Mouse (Mus musculus): ENCODE measurements at regions not wholly inside any gene's neighbourhood (a gene's known extent, or its start where the extent isn't known, plus 50 kb on each side); places are given as distances from the start of the nearest gene placed in this dataset.

DNA sequence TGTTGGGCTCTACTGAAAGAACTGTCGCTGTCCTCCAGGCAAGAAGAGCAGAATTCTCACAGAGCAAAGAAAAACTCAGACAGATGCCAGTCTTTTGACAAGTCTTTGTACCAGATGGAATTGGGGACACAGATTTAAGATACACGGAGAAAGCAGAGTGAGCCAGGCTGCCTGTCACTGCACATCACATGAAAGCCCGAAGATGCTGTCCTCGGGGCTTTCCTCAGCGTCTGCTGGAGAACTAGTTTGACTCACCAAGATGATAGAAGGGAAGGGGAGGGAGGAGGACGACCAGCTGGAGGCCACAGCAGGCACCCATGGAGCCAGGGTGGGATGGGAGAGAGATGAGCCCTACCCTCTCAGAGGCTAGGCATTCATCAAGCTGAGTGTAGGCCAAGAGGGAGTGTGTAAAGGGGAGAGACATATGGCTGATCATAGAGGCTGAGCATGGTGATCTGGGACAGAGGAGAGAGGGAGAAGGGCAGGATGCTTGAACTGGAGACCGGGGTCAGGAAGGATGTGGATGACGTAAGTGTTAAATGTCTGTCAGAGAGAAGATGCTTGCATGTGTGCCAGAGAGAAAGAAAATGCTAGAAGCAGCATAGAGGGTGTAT lies 600.7 kb downstream of the Tbc1d22a start:
- H3K36me3 ChIP-seq (ENCODE audit: control insufficient read depth, insufficient read depth, low read length), result no peaks in the 10 kb centered on the region
- H3K9me3 ChIP-seq (replicated peaks; ENCODE audit: control insufficient read depth, low read length), result no peaks in the 10 kb centered on the region
- H3K4me1 ChIP-seq (ENCODE audit: control insufficient read depth, insufficient read depth, low read length), result no peaks in the 10 kb centered on the region
- H3K27me3 ChIP-seq (ENCODE audit: control insufficient read depth, insufficient read depth, low read length), result no peaks in the 10 kb centered on the region
- H3K4me2 ChIP-seq (ENCODE audit: low read depth, low read length), result no peak overlapping the region
- WGBS, result 58% methylated on average over 8 of the region's 8 CpGs
- no peak overlapping the region for H3K27ac ChIP-seq (ENCODE audit: low read length)
- no peak overlapping the region for H3K4me3 ChIP-seq (replicated peaks; ENCODE audit: low read length)
- ATAC-seq (ENCODE audit: insufficient read depth, low FRiP score), result no peak
- no peak overlapping the region for H3K9ac ChIP-seq (ENCODE audit: low read length)

DNA sequence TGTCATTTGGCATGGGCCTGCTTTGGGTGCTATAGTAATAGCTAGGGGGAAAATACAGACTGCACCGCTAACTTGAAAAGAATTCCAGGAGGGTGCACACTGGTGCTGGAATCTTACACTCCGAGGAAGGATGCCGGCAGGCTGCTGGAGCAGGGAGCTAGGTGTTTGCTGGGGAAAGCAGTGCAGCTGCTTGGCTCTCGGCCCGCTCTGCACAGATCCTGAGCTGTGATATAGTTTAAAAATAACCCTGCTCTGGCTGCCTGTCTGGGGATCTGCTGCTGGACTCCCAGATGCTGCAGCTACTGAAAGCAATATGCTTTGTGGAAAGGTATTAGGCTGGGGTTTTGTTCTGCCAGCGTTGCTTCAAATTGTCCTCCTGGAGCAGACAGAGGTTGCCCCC lies 621.7 kb downstream of the Tbc1d22a start:
- H3K9ac ChIP-seq (ENCODE audit: low read length), result no peak overlapping the region
- 35% methylated on average over 6 of the region's 6 CpGs for WGBS
- no peak overlapping the region for H3K27ac ChIP-seq (ENCODE audit: low read length)
- 0 out of 2 replicates have a peak, but pooled peaks have one; percentile 40 for ATAC-seq (ENCODE audit: insufficient read depth, low FRiP score)
- H3K9me3 ChIP-seq (replicated peaks; ENCODE audit: control insufficient read depth, low read length), result no peaks in the 10 kb centered on the region
- H3K4me3 ChIP-seq (replicated peaks; ENCODE audit: low read length), result no peak overlapping the region
- H3K4me1 ChIP-seq (ENCODE audit: control insufficient read depth, insufficient read depth, low read length), result no peaks in the 10 kb centered on the region; the same call in 1 of the 2 replicates
- H3K36me3 ChIP-seq (ENCODE audit: control insufficient read depth, insufficient read depth, low read length), result no peaks in the 10 kb centered on the region
- H3K27me3 ChIP-seq (ENCODE audit: control insufficient read depth, insufficient read depth, low read length), result no peaks in the 10 kb centered on the region
- no peak overlapping the region for H3K4me2 ChIP-seq (ENCODE audit: low read depth, low read length)

DNA sequence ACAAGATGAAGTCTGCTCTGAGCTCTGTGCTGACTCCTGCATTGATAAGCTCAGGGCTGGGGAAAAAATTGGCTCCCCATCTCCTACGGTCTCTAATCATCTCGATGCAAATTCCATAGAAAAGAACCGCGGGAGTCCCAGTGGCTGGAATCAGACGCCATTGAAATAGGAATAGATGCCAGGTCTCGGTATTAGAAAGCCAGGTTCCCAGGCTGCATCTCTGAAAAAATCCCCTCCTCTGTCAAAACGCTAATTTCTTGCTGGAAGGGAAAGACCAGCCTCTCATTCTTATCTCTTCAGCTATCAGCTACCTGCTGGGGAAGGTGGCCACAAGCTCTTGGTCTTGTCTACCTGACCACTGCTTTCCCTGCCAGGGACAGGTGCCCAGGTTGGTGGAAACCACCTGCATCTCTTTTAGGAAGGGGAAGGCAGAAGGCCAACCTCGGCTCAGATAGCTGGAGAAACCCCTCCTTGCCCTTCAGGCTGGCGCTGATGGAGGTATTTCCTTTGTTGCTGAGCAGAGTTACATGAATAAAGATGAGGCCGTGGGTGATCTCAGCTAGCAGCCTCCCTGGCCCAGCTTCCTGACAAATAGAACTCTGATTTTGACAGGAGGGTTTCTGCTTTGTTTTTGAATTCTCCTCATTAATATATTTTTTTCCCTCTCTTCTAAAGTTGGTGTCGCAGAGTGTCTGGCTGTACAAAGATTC lies 638.1 kb downstream of the Tbc1d22a start:
- Histone ChIP-seq H3K27me3 (ENCODE audit: control insufficient read depth, insufficient read depth, low read length) (no peaks in the 10 kb centered on the region), H3K4me3 (replicated peaks; ENCODE audit: low read length) (no peak overlapping the region), H3K9me3 (replicated peaks; ENCODE audit: control insufficient read depth, low read length) (no peaks in the 10 kb centered on the region), H3K4me1 (ENCODE audit: control insufficient read depth, insufficient read depth, low read length) (no peaks in the 10 kb centered on the region), H3K9ac (ENCODE audit: low read length) (no peak overlapping the region), H3K36me3 (ENCODE audit: control insufficient read depth, insufficient read depth, low read length) (no peaks in the 10 kb centered on the region), H3K4me2 (ENCODE audit: low read depth, low read length) (no peak overlapping the region), H3K27ac (ENCODE audit: low read length) (no peak overlapping the region)
- WGBS, result 55% methylated on average over 11 of the region's 11 CpGs
- ATAC-seq (ENCODE audit: insufficient read depth, low FRiP score), result no peak

DNA sequence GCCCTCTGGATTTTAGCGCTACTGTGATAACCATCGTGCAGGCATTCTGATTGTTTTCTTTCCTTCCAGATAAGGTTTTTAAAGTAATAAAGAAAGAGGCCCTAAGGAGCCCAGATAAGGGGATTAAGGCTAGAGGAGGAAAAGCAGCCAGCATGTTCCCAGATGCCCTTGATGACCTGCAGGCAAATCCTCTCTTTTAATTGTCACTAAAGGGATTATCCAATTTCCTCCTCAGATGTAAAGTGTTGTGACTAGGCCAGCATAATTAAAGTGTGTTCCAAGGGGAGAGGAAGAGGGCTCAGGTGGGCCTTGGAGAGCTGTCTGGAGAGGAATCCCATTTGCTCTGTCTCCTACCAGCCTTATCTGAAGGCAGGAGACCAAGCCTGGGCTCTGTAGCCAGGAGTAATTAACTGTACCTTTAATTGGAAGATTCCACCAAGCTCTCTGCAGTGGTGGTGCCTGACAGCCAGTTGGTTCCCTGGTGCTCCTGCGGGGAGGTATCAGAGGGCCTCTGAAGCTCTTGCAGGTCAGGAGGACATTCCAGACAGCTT lies 644.2 kb downstream of the Tbc1d22a start:
- ATAC-seq (ENCODE audit: insufficient read depth, low FRiP score), result no peak
- WGBS, result 15% methylated on average over 3 of the region's 3 CpGs
- no peak overlapping the region for H3K4me3 ChIP-seq (replicated peaks; ENCODE audit: low read length)
- H3K4me2 ChIP-seq (ENCODE audit: low read depth, low read length), result no peak overlapping the region
- H3K4me1 ChIP-seq (ENCODE audit: control insufficient read depth, insufficient read depth, low read length), result no peaks in the 10 kb centered on the region
- no peaks in the 10 kb centered on the region for H3K27me3 ChIP-seq (ENCODE audit: control insufficient read depth, insufficient read depth, low read length)
- no peaks in the 10 kb centered on the region for H3K9me3 ChIP-seq (replicated peaks; ENCODE audit: control insufficient read depth, low read length)
- H3K36me3 ChIP-seq (ENCODE audit: control insufficient read depth, insufficient read depth, low read length), result no peaks in the 10 kb centered on the region
- H3K9ac ChIP-seq (ENCODE audit: low read length), result no peak overlapping the region
- H3K27ac ChIP-seq (ENCODE audit: low read length), result no peak overlapping the region

DNA sequence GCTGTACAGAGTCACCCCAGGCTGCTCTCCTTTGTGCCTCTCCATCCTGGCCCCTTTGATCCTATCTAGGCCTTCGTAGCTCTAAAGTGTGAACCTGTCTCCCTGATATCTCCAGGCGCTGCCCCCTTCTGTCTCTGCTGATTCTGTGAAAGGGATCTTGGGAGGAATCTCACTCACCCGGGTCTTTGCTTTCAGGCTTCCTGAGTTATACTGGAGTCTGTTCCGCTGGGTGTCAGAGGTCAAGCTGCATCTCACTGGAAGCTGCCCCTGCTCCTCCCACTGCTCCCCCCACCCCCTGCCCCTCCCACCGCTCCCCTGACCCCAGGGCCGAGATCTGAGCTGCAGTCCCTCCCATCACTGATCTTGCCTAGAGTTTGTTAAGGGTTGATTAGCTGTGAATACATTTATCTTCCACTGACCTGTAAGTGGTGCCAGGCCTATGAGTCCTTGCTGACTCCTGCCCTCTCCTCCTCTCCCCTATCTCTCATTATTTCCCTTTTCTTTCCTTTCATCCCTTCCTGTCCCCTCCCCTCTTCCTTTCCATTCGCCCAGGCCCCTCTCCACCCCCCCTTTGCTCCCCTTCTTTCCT lies 661.6 kb downstream of the Tbc1d22a start:
- no peaks in the 10 kb centered on the region for H3K9me3 ChIP-seq (replicated peaks; ENCODE audit: control insufficient read depth, low read length)
- no peaks in the 10 kb centered on the region for H3K36me3 ChIP-seq (ENCODE audit: control insufficient read depth, insufficient read depth, low read length)
- no peaks in the 10 kb centered on the region for H3K4me1 ChIP-seq (ENCODE audit: control insufficient read depth, insufficient read depth, low read length)
- no peaks in the 10 kb centered on the region for H3K27me3 ChIP-seq (ENCODE audit: control insufficient read depth, insufficient read depth, low read length)
- 0 out of 2 replicates have a peak overlapping the region, but pooled peaks have one; percentile 11 for H3K9ac ChIP-seq (ENCODE audit: low read length)
- ATAC-seq (ENCODE audit: insufficient read depth, low FRiP score), result no peak
- no peak overlapping the region for H3K4me3 ChIP-seq (replicated peaks; ENCODE audit: low read length)
- WGBS, result 13% methylated on average over 7 of the region's 7 CpGs
- H3K27ac ChIP-seq (ENCODE audit: low read length), result no peak overlapping the region
- 0 out of 2 replicates have a peak overlapping the region, but pooled peaks have one; percentile 21 for H3K4me2 ChIP-seq (ENCODE audit: low read depth, low read length)

DNA sequence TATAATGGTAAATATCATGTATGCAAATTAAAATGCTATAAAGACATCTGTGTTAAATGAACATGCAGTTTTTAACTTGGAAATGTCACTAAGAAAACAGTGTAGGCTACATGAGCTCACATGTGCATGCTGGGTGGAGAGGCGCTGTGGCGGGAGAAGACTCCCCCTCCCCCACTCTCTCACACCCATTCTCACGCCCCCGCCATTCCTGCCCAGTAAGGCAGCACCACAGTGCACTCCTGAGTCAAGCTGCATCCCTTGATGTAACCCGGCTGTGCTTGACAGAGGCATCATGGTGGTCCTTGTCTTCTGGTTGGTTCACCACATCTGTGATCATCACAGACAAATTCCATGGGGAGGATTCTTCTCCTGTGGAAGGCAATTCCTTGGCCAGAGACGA lies 647.1 kb upstream of the Fam19a5 start:
- 44% methylated on average over 6 of the region's 6 CpGs for WGBS
- H3K4me2 ChIP-seq (ENCODE audit: low read depth, low read length), result no peak overlapping the region
- ATAC-seq (ENCODE audit: insufficient read depth, low FRiP score), result no peak

DNA sequence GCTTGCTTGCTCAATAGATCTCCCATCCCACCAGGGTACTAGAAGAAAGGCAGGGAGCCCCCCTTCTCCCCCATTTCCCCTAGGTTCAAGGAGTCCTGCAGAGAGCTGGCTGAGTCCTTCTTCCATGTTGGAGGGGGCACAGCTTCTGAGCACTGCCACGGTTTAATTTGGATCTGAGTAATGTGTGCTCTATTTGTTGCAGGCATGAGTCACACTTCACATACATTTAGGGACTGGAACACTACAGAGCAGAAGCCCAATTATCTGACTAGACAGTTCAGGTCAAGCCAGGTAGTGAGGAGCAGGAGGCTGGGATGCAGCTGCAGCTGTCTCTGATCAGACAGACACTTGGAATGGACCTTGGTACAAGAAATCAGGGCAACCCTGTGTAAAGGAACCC lies 644.1 kb upstream of the Fam19a5 start:
- Histone ChIP-seq H3K27me3 (ENCODE audit: control insufficient read depth, insufficient read depth, low read length) (no peaks in the 10 kb centered on the region), H3K4me1 (ENCODE audit: control insufficient read depth, insufficient read depth, low read length) (no peaks in the 10 kb centered on the region), H3K4me3 (replicated peaks; ENCODE audit: low read length) (no peak overlapping the region), H3K9me3 (replicated peaks; ENCODE audit: control insufficient read depth, low read length) (no peaks in the 10 kb centered on the region), H3K27ac (ENCODE audit: low read length) (no peak overlapping the region), H3K9ac (ENCODE audit: low read length) (no peak overlapping the region), H3K36me3 (ENCODE audit: control insufficient read depth, insufficient read depth, low read length) (no peaks in the 10 kb centered on the region), H3K4me2 (ENCODE audit: low read depth, low read length) (no peak overlapping the region)
- ATAC-seq (ENCODE audit: insufficient read depth, low FRiP score), result no peak
- WGBS, result 71% methylated on average over 1 of the region's 1 CpGs

More for the DNA sequence above, 647.1 kb upstream of the Fam19a5 start:
- Histone ChIP-seq H3K36me3 (ENCODE audit: control insufficient read depth, insufficient read depth, low read length) (no peaks in the 10 kb centered on the region), H3K9ac (ENCODE audit: low read length) (no peak overlapping the region), H3K4me3 (replicated peaks; ENCODE audit: low read length) (no peak overlapping the region), H3K4me1 (ENCODE audit: control insufficient read depth, insufficient read depth, low read length) (no peaks in the 10 kb centered on the region), H3K27ac (ENCODE audit: low read length) (no peak overlapping the region), H3K9me3 (replicated peaks; ENCODE audit: control insufficient read depth, low read length) (no peaks in the 10 kb centered on the region), H3K27me3 (ENCODE audit: control insufficient read depth, insufficient read depth, low read length) (no peaks in the 10 kb centered on the region)

DNA sequence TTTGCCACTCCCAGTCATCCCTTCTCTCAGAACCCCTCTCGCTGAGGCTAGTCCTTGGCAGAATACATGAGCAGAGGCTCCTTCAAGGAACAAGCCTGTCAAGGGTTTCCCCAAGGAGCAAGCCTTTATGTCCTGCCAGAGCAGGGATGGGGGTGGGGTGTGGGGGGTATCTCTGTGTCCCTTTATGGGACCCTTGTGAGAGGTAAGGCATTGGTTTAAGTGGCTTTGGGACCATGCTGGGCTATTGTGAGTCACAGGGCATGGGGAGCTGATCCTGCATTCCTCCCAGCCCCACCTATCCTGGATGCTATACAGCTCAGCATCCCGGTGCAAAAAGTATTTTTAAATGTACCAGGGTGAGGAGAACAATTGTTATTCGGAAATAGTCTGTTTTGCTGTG lies 641.1 kb upstream of the Fam19a5 start:
- Histone ChIP-seq H3K27ac (ENCODE audit: low read length) (no peak overlapping the region), H3K4me3 (replicated peaks; ENCODE audit: low read length) (no peak overlapping the region), H3K9me3 (replicated peaks; ENCODE audit: control insufficient read depth, low read length) (no peaks in the 10 kb centered on the region), H3K4me1 (ENCODE audit: control insufficient read depth, insufficient read depth, low read length) (no peaks in the 10 kb centered on the region), H3K36me3 (ENCODE audit: control insufficient read depth, insufficient read depth, low read length) (no peaks in the 10 kb centered on the region), H3K4me2 (ENCODE audit: low read depth, low read length) (no peak overlapping the region), H3K9ac (ENCODE audit: low read length) (no peak overlapping the region), H3K27me3 (ENCODE audit: control insufficient read depth, insufficient read depth, low read length) (no peaks in the 10 kb centered on the region)
- ATAC-seq (ENCODE audit: insufficient read depth, low FRiP score), result no peak
- WGBS, result 36% methylated on average over 3 of the region's 3 CpGs

DNA sequence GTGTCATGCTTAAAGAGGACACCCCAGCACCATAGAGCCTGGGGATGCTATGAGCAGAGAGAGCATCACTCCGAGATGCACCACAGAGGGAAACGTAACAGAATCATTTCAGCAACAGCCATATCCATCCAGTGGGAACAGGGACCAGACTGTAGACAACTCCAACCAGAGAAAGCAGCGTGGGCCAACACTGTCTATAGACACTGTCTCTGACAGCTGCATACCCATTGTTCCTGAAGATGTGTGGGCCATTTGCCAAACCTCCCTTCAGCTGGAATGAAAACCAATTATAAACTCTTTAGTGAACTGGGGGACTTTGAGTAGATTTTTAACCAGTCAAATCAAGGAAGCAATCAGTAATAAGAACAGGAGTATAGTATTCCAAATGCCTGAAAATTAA lies 630.8 kb upstream of the Fam19a5 start:
- 78% methylated on average over 3 of the region's 3 CpGs for WGBS
- no peak overlapping the region for H3K27ac ChIP-seq (ENCODE audit: low read length)
- H3K9me3 ChIP-seq (replicated peaks; ENCODE audit: control insufficient read depth, low read length), result no peaks in the 10 kb centered on the region
- ATAC-seq (ENCODE audit: insufficient read depth, low FRiP score), result no peak
- no peaks in the 10 kb centered on the region for H3K4me1 ChIP-seq (ENCODE audit: control insufficient read depth, insufficient read depth, low read length)
- H3K4me2 ChIP-seq (ENCODE audit: low read depth, low read length), result no peak overlapping the region
- no peak overlapping the region for H3K4me3 ChIP-seq (replicated peaks; ENCODE audit: low read length)
- no peak overlapping the region for H3K9ac ChIP-seq (ENCODE audit: low read length)
- H3K36me3 ChIP-seq (ENCODE audit: control insufficient read depth, insufficient read depth, low read length), result no peaks in the 10 kb centered on the region
- no peaks in the 10 kb centered on the region for H3K27me3 ChIP-seq (ENCODE audit: control insufficient read depth, insufficient read depth, low read length)

Data from stomach, embryonic 16.5 days (tissue).